Mouse (Mus musculus): ENCODE measurements at regions not wholly inside any gene's neighbourhood (a gene's known extent, or its start where the extent isn't known, plus 50 kb on each side); places are given as distances from the start of the nearest gene placed in this dataset.

- TF ChIP-seq CTCF (IDR thresholded peaks at IDR 0.05) (no peak), EP300 (IDR thresholded peaks at IDR 0.05) (no peak)
Observed at GRCm38 (mm10) chr3:38050366-38050765, 326.1 kb upstream of the Gm5148 start.
